Mouse (Mus musculus): Measurements from ENCODE around the gene Acp7.
"Not testable (repeated sequence)": the region's sequence is repeated elsewhere in the genome, so short reads cannot be mapped to it uniquely, and the experiment has no call there.

The Acp7 gene

GRCm38 (mm10) chr7:28631073-28631472 is at the start of gene Acp7:
Acp7 (minus strand) TSS chr7:28631332.
- DNase-seq: no peak

GRCm38 (mm10) chr7:28677624-28678023 is 46.5 kb upstream of the Acp7 start:
- DNase-seq: no peak

DNA sequence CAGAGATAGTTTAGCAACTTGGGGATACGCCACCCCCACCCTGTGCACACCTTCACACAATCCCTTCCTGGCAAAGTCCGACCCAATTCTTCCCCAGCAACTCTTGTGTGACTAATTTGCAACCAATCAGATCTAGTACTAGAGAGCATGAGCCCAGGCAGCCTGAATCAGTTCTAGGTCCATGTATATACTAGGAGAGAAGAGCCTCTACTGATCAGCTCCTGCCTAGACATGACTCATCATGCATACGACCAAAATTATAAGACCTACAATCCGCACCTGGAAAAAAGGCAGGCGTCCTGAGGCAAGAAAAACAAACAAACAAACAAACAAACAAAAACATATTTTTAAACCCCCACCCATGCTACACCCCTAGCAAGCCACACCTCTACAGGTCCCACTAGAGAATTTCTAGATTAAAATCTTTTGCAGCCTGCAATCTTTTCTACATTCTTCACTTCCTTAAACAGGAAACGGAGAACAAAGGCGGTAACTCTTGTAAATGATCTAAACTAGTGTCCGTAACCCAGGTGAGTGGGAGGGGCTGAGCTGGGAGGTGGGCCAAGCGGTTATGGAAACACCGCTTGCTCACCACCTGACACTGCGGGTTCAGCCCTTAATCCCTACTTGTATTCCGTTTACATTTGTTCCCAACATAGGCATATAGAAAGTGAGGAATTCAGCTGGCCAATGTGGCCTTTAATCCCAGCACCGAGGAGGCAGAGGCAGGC is 45.8 kb upstream of the Acp7 start:
- no peak for DNase-seq

- no peak for DNase-seq
Measured at GRCm38 (mm10) chr7:28675746-28676145, 44.6 kb upstream of the Acp7 start.

GRCm38 (mm10) chr7:28674994-28675393 is 43.9 kb upstream of the Acp7 start:
- DNase-seq: no peak

DNA sequence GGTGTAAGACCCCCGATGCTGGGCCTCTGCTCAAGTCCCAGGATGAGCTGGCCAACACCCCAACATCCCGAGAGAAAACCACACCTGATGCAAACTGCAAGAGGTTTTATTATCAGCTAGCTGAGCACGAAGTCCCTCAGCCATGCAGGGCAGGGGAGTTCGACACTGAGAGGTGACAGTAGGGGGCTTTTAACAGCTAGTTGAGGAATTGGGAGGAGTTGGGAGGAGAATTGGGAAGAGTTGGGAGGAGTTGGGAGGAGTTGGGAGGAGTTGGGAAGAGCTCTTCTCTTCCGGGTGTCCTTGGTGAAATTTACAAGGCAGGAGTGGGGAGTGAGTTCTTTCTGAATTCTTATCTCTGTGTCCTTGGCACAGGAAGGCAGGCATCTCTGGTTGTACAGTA is 41.7 kb upstream of the Acp7 start:
- not testable (repeated sequence) for DNase-seq

DNA sequence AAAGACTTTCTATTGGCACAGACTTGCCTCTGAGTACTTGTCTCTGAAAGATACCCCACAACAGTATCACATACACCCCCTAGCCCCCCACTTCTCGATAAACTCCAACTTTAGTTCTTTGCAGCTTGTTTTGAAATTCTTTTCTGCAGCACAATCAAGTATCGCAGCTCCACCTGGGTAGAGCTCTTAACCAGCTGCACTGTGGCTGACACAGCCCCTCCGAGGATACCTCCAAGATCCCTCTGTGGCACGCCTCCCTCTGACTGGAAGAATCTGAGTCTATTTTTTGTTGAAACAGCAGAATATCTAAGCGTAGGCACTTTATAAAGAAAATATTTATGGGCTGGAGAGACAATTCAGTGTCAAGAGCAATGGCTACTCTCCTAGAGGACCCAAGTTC is 41.1 kb upstream of the Acp7 start:
- no peak for DNase-seq

DNA sequence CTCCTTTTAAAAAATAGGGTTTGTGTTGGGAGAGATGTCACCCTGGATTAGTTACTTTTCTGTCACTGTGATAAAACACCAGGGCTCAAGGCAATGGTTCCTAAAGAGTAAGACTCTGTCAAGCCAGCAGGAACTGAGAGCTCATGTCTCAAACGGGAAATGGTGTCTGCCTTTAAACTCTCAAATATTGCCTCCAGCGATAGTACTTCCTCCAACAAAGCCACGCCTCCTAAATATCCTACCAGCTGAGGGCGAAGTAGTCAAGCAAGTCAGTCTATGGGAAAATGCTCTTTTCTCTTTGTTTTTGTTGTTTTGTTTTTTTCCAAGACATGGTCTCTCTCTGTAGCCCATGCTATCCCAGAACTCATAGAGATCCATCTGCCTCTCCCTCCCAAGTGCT is 40.0 kb upstream of the Acp7 start:
- DNase-seq: no peak

- no peak for DNase-seq
Measured at GRCm38 (mm10) chr7:28665620-28666579, 34.8 kb upstream of the Acp7 start.

- no peak for DNase-seq
Measured at GRCm38 (mm10) chr7:28656430-28656829, 25.3 kb upstream of the Acp7 start.

DNA sequence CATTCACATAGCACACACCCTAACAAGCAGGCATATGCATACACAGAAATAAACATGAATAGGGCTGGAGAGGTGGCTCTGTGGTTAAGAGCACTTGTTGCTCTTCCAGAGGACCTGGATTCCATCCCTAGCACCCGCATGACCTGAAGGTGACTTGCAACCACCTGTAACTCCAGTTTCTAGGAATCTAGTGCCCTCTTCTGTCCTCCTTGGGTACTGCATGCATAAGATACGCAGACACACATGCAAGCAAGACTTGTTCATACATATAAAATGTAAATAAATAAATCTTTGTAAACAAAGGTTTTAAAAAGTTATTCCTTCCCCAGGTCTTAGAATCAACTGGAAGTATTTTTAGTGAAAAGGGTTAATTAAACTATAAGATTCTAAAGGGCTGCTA is 20.0 kb upstream of the Acp7 start:
- DNase-seq: no peak

GRCm38 (mm10) chr7:28647016-28647415 is 15.9 kb upstream of the Acp7 start:
- no peak for DNase-seq

DNA sequence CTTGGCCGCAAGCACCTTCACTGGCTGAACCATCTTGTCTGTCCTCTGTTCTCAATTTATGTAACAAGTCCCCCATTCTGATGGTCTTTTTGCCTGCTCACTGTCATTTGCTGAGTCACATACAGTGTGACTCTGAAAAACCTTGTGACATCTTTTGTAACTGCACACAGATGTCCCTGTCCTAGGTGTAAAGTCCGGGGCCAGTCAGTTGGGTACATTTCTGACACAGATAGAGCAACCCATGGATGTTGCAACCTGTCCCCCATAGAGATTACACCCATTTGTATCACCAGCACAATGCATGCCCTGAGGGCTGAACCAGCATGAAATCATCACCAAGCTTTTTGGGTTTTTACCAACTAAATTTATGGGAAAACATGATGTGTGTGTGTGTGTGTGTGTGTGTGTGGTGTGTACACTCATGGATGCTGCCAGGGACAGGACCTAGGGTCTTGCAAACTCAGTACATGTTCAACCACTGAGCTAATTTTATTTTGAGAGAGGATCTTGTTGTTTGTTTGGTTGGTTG is 14.9 kb upstream of the Acp7 start:
- no peak for DNase-seq

GRCm38 (mm10) chr7:28645366-28645765 is 14.2 kb upstream of the Acp7 start:
- DNase-seq: no peak

DNA sequence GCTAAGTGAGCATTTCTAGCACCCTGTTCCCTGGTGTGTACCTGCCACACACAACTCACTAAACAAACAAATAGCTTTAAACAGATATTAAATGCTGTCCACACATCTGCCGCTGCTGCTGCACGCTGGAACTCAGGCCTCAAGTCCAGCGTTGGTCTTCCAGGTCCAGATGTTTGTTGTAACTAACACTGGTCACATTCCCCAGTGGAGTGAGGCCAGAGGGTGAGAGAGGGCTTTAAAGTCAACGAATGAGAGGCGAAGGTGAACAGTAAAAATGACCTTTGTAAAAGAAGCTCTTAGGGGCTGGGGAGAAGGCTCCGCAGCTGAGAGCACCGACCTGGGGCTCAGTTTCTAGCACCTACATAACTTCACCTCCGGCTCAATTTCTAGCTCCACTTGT is 10.4 kb upstream of the Acp7 start:
- DNase-seq: no peak

DNA sequence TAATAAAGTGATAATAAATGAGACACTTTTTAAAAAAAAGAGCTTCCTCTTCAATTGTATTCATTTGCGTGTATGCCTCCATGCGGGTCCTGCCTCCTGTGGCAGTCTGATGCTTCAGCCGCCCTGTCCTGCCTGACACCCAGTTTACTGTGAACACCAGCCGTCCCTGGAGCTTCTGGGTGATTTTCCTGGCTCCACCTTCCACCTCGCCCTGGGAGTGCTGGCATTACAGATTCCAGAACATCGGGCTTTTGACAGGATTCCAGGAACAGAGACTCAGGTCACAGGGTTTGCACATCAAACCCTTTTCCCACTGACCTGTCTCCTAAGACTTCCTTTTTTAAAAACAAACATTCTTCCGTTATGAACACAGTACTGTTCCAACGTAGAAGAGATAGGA is 6.4 kb upstream of the Acp7 start:
- peak; percentile 10 for DNase-seq

- DNase-seq: no peak
Measured at GRCm38 (mm10) chr7:28634128-28634527, 3.0 kb upstream of the Acp7 start.

DNA sequence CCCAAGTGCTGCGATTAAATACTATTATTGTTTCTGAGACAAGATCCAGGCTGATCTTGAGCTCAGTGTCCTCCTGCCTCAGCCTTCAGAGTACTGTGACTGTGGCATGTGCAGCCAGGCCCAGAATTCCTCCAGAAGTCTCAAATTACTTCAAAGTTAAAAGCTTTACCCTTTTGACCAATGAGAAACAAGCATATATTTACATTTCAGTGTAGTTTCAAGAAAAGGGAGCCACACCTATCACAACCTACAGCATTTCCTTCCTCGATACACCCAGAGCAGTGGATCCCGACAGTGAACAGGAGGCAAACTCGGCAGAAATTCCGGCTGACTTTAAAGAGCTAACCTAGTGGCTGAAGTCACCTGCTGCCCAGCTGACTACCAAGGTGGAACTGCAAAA is 6.3 kb downstream of the Acp7 start:
- DNase-seq: no peak

DNA sequence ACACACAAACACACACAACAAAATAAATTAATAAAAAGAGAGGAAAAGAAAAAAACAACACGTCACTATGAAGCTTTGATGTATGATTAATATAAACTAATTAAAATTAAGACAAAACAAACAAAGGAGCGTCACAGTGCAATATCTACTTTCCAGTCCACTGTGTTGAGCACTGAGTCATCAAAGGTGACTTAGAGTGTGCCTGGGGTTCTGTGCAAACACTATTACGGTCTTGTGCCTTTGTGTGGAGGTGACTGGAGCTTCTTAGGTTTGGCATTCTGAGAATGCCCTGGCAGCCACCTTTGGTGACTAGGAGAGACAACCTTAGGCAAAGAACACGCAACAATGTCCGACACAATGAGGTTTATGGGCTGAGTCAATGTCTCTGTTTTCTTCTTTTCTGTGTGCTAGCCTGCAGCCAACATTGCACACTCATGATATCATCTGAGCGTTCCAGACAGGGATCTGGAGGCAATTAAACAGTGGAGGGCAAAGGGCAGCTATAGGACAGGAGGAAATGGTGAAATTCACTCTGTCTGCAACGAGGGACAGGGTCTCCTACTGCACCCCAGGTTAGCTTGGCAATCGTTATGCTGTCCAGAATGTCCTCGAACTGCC is 11.9 kb downstream of the Acp7 start:
- DNase-seq: no peak

GRCm38 (mm10) chr7:28605951-28606350 is 25.2 kb downstream of the Acp7 start:
- no peak for DNase-seq

- not testable (repeated sequence) for DNase-seq
Measured at GRCm38 (mm10) chr7:28603788-28604187, 27.3 kb downstream of the Acp7 start.

DNA sequence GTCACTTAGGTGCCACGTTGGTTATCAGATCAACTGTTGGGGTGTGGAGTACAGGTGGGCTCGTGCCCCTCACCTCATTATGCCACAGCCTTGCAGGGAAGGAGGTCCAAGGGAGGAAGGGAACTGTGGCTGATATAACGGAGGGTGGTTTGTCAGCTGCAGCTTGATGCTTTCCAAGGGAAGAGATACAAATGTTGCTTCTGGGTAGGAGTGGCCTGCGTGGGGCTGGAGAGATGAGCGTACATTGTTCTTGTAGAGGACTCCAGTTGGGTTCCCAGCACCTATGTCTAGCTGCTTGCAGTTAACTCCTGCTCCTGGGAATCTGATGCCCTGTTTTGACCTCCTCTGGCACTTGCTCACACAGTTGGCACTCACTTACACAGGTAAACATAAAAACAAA is 28.0 kb downstream of the Acp7 start:
- no peak for DNase-seq

- no peak for DNase-seq
Measured at GRCm38 (mm10) chr7:28601668-28602067, 29.5 kb downstream of the Acp7 start.
